Mouse (Mus musculus): ENCODE data around the gene Catsperz.

Catsperz gene

GRCm38 (mm10) chr19:6922901-6923735, 2.1 kb downstream of the Catsperz start:
- no peak for DNase-seq

GRCm38 (mm10) chr19:6921647-6922567, 3.3 kb downstream of the Catsperz start, which contains the start of gene Esrra:
Gene Esrra, minus strand, starts transcription at chr19:6921813.
- DNase-seq = peak; percentile 100

GRCm38 (mm10) chr19:6920741-6921636, 4.2 kb downstream of the Catsperz start:
- peak; percentile 45 for DNase-seq

GRCm38 (mm10) chr19:6919876-6920740, 5.1 kb downstream of the Catsperz start:
- DNase-seq = peak; percentile 42

- DNase-seq = no peak
These were observed 5.7 kb downstream of the Catsperz start for GRCm38 (mm10) chr19:6919431-6919830.

- DNase-seq = no peak
These were observed 6.9 kb downstream of the Catsperz start for GRCm38 (mm10) chr19:6918321-6918720.

- DNase-seq = no peak
These were observed 8.7 kb downstream of the Catsperz start for GRCm38 (mm10) chr19:6916496-6916895.

- DNase-seq = no peak
These were observed 9.9 kb downstream of the Catsperz start for GRCm38 (mm10) chr19:6915276-6915675.

GRCm38 (mm10) chr19:6914540-6914939, 10.6 kb downstream of the Catsperz start:
- no peak for DNase-seq

- no peak for DNase-seq
These were observed 11.2 kb downstream of the Catsperz start for GRCm38 (mm10) chr19:6913991-6914390.

- DNase-seq = no peak
These were observed 12.1 kb downstream of the Catsperz start for GRCm38 (mm10) chr19:6913036-6913435.

GRCm38 (mm10) chr19:6912205-6912970, 12.8 kb downstream of the Catsperz start:
- DNase-seq = no peak

GRCm38 (mm10) chr19:6911101-6912074, 13.8 kb downstream of the Catsperz start:
- DNase-seq = no peak

- DNase-seq = peak; percentile 52
These were observed 14.9 kb downstream of the Catsperz start for GRCm38 (mm10) chr19:6910306-6910705.

- peak; percentile 91 for DNase-seq
These were observed 15.5 kb downstream of the Catsperz start, which contains the start of the genes Trmt112 and Prdx5 for GRCm38 (mm10) chr19:6909507-6910289. Gene Trmt112, plus strand, starts transcription at chr19:6909698. Gene Prdx5, minus strand, starts transcription at chr19:6910106.

- peak; percentile 14 for DNase-seq
These were observed 16.2 kb downstream of the Catsperz start for GRCm38 (mm10) chr19:6909021-6909420.

GRCm38 (mm10) chr19:6907811-6908540, 17.2 kb downstream of the Catsperz start:
- DNase-seq = peak; percentile 13

- no peak for DNase-seq
These were observed 18.1 kb downstream of the Catsperz start for GRCm38 (mm10) chr19:6907094-6907493.

Data from lung, postnatal 14 days (tissue).